Mouse (Mus musculus): ENCODE measurements around the gene Tgfbr2. TPM values are rescaled to one million over a fixed set of nuclear protein-coding genes. Genes with fewer than 3 reads are reported as not detected.

The Tgfbr2 gene
- polyA plus RNA-seq (2014; fragmentation: Nextera tagmentation; extraction: Ambion mirVana), result 12.6 and 13.2 TPM in 2 replicates

- peak within 1 kb of the TSS; percentile 56; the same call in 1 of the 2 replicates for H3K27ac ChIP-seq (ENCODE audit: low read depth, low read length)
- peak within 1 kb of the TSS; percentile 78 for H3K9ac ChIP-seq (ENCODE audit: low read length)
- ATAC-seq (ENCODE audit: insufficient read depth, low FRiP score, low TSS enrichment) (peak; percentile 58), DNase-seq (ENCODE audit: low spot score) (peak; percentile 79)
- no peaks in the 10 kb centered on the region for H3K4me1 ChIP-seq (ENCODE audit: control insufficient read depth, insufficient read depth, low read length)
- no peaks in the 10 kb centered on the region for H3K9me3 ChIP-seq (ENCODE audit: control insufficient read depth, low read length)
- H3K4me2 ChIP-seq (ENCODE audit: low read depth), result peak within 1 kb of the TSS; percentile 94
- peaks cover 6% of the 10 kb centered on the region; the same call in 1 of the 2 replicates for H3K27me3 ChIP-seq (ENCODE audit: control insufficient read depth, insufficient read depth, low read length)
- H3K4me3 ChIP-seq (ENCODE audit: low read depth, low read length), result peak within 1 kb of the TSS; percentile 73
- WGBS, result under 1% methylated on average over 90 of the region's 90 CpGs
- H3K36me3 ChIP-seq (ENCODE audit: control insufficient read depth, insufficient read depth, low read length), result no peaks in the 10 kb centered on the region
These were observed at the start of gene Tgfbr2 for GRCm38 (mm10) chr9:116174481-116175461. TSS of gene Tgfbr2 (minus strand) at chr9:116175360.

- ATAC-seq (ENCODE audit: insufficient read depth, low FRiP score, low TSS enrichment) (no peak), DNase-seq (ENCODE audit: low spot score) (no peak)
- Histone ChIP-seq H3K9ac (ENCODE audit: low read length) (no peak overlapping the region), H3K4me2 (ENCODE audit: low read depth) (no peak overlapping the region), H3K4me1 (ENCODE audit: control insufficient read depth, insufficient read depth, low read length) (no peaks in the 10 kb centered on the region), H3K36me3 (ENCODE audit: control insufficient read depth, insufficient read depth, low read length) (no peaks in the 10 kb centered on the region), H3K27me3 (ENCODE audit: control insufficient read depth, insufficient read depth, low read length) (no peaks in the 10 kb centered on the region), H3K9me3 (ENCODE audit: control insufficient read depth, low read length) (no peaks in the 10 kb centered on the region), H3K27ac (ENCODE audit: low read depth, low read length) (no peak overlapping the region), H3K4me3 (ENCODE audit: low read depth, low read length) (no peak overlapping the region)
- 86% methylated on average over 6 of the region's 6 CpGs for WGBS
These were observed 48.2 kb upstream of the Tgfbr2 start for GRCm38 (mm10) chr9:116223368-116223767.

GRCm38 (mm10) chr9:116222643-116223042, 47.5 kb upstream of the Tgfbr2 start:
- no peak for ATAC-seq (ENCODE audit: insufficient read depth, low FRiP score, low TSS enrichment)

GRCm38 (mm10) chr9:116222000-116222399, 46.8 kb upstream of the Tgfbr2 start:
- no peak for ATAC-seq (ENCODE audit: insufficient read depth, low FRiP score, low TSS enrichment)
- no peaks in the 10 kb centered on the region for H3K9me3 ChIP-seq (ENCODE audit: control insufficient read depth, low read length)
- no peaks in the 10 kb centered on the region for H3K27me3 ChIP-seq (ENCODE audit: control insufficient read depth, insufficient read depth, low read length)
- H3K9ac ChIP-seq (ENCODE audit: low read length), result no peak overlapping the region
- no peaks in the 10 kb centered on the region for H3K36me3 ChIP-seq (ENCODE audit: control insufficient read depth, insufficient read depth, low read length)
- no peak for DNase-seq (ENCODE audit: low spot score)
- no peaks in the 10 kb centered on the region for H3K4me1 ChIP-seq (ENCODE audit: control insufficient read depth, insufficient read depth, low read length)
- WGBS, result 78% methylated on average over 11 of the region's 11 CpGs
- H3K4me2 ChIP-seq (ENCODE audit: low read depth), result no peak overlapping the region
- H3K4me3 ChIP-seq (ENCODE audit: low read depth, low read length), result no peak overlapping the region
- no peak overlapping the region for H3K27ac ChIP-seq (ENCODE audit: low read depth, low read length)

More at GRCm38 (mm10) chr9:116222643-116223042, 47.5 kb upstream of the Tgfbr2 start:
- Histone ChIP-seq H3K4me2 (ENCODE audit: low read depth) (no peak overlapping the region), H3K27ac (ENCODE audit: low read depth, low read length) (no peak overlapping the region), H3K4me3 (ENCODE audit: low read depth, low read length) (no peak overlapping the region), H3K27me3 (ENCODE audit: control insufficient read depth, insufficient read depth, low read length) (no peaks in the 10 kb centered on the region), H3K9me3 (ENCODE audit: control insufficient read depth, low read length) (no peaks in the 10 kb centered on the region), H3K9ac (ENCODE audit: low read length) (no peak overlapping the region), H3K36me3 (ENCODE audit: control insufficient read depth, insufficient read depth, low read length) (no peaks in the 10 kb centered on the region), H3K4me1 (ENCODE audit: control insufficient read depth, insufficient read depth, low read length) (no peaks in the 10 kb centered on the region)
- DNase-seq (ENCODE audit: low spot score), result no peak
- 94% methylated on average over 5 of the region's 5 CpGs for WGBS

GRCm38 (mm10) chr9:116221565-116221964, 46.4 kb upstream of the Tgfbr2 start:
- WGBS, result 97% methylated on average over 6 of the region's 6 CpGs
- ATAC-seq (ENCODE audit: insufficient read depth, low FRiP score, low TSS enrichment) (no peak), DNase-seq (ENCODE audit: low spot score) (no peak)
- Histone ChIP-seq H3K4me1 (ENCODE audit: control insufficient read depth, insufficient read depth, low read length) (no peaks in the 10 kb centered on the region), H3K27ac (ENCODE audit: low read depth, low read length) (no peak overlapping the region), H3K4me2 (ENCODE audit: low read depth) (no peak overlapping the region), H3K4me3 (ENCODE audit: low read depth, low read length) (no peak overlapping the region), H3K36me3 (ENCODE audit: control insufficient read depth, insufficient read depth, low read length) (no peaks in the 10 kb centered on the region), H3K9me3 (ENCODE audit: control insufficient read depth, low read length) (no peaks in the 10 kb centered on the region), H3K27me3 (ENCODE audit: control insufficient read depth, insufficient read depth, low read length) (no peaks in the 10 kb centered on the region), H3K9ac (ENCODE audit: low read length) (no peak overlapping the region)

- no peak for ATAC-seq (ENCODE audit: insufficient read depth, low FRiP score, low TSS enrichment)
- no peak for DNase-seq (ENCODE audit: low spot score)
- Histone ChIP-seq H3K9me3 (ENCODE audit: control insufficient read depth, low read length) (no peaks in the 10 kb centered on the region), H3K27ac (ENCODE audit: low read depth, low read length) (no peak overlapping the region), H3K36me3 (ENCODE audit: control insufficient read depth, insufficient read depth, low read length) (no peaks in the 10 kb centered on the region), H3K9ac (ENCODE audit: low read length) (no peak overlapping the region), H3K4me2 (ENCODE audit: low read depth) (no peak overlapping the region), H3K4me1 (ENCODE audit: control insufficient read depth, insufficient read depth, low read length) (no peaks in the 10 kb centered on the region), H3K27me3 (ENCODE audit: control insufficient read depth, insufficient read depth, low read length) (no peaks in the 10 kb centered on the region), H3K4me3 (ENCODE audit: low read depth, low read length) (no peak overlapping the region)
- 93% methylated on average over 6 of the region's 6 CpGs for WGBS
These were observed 45.5 kb upstream of the Tgfbr2 start for GRCm38 (mm10) chr9:116220616-116221015.

GRCm38 (mm10) chr9:116220159-116220515, 45.0 kb upstream of the Tgfbr2 start:
- no peaks in the 10 kb centered on the region for H3K9me3 ChIP-seq (ENCODE audit: control insufficient read depth, low read length)
- no peak overlapping the region for H3K27ac ChIP-seq (ENCODE audit: low read depth, low read length)
- no peaks in the 10 kb centered on the region for H3K27me3 ChIP-seq (ENCODE audit: control insufficient read depth, insufficient read depth, low read length)
- WGBS, result 89% methylated on average over 4 of the region's 4 CpGs
- DNase-seq (ENCODE audit: low spot score) (no peak), ATAC-seq (ENCODE audit: insufficient read depth, low FRiP score, low TSS enrichment) (no peak)
- H3K36me3 ChIP-seq (ENCODE audit: control insufficient read depth, insufficient read depth, low read length), result no peaks in the 10 kb centered on the region
- no peak overlapping the region for H3K9ac ChIP-seq (ENCODE audit: low read length)
- no peak overlapping the region for H3K4me3 ChIP-seq (ENCODE audit: low read depth, low read length)
- no peaks in the 10 kb centered on the region for H3K4me1 ChIP-seq (ENCODE audit: control insufficient read depth, insufficient read depth, low read length)
- H3K4me2 ChIP-seq (ENCODE audit: low read depth), result no peak overlapping the region

- H3K4me3 ChIP-seq (ENCODE audit: low read depth, low read length), result no peak overlapping the region
- H3K4me1 ChIP-seq (ENCODE audit: control insufficient read depth, insufficient read depth, low read length), result no peaks in the 10 kb centered on the region
- WGBS, result 85% methylated on average over 9 of the region's 9 CpGs
- no peaks in the 10 kb centered on the region for H3K27me3 ChIP-seq (ENCODE audit: control insufficient read depth, insufficient read depth, low read length)
- H3K9me3 ChIP-seq (ENCODE audit: control insufficient read depth, low read length), result no peaks in the 10 kb centered on the region
- H3K9ac ChIP-seq (ENCODE audit: low read length), result no peak overlapping the region
- no peak overlapping the region for H3K27ac ChIP-seq (ENCODE audit: low read depth, low read length)
- no peaks in the 10 kb centered on the region for H3K36me3 ChIP-seq (ENCODE audit: control insufficient read depth, insufficient read depth, low read length)
- no peak overlapping the region for H3K4me2 ChIP-seq (ENCODE audit: low read depth)
- no peak for DNase-seq (ENCODE audit: low spot score)
- ATAC-seq (ENCODE audit: insufficient read depth, low FRiP score, low TSS enrichment), result no peak
These were observed 44.3 kb upstream of the Tgfbr2 start for GRCm38 (mm10) chr9:116219234-116220158.

Data from neural tube, embryonic 11.5 days (tissue).